Mouse (Mus musculus): ENCODE results near the gene Fam187b. TPM values are rescaled to one million over a fixed set of nuclear protein-coding genes. Genes with fewer than 3 reads are reported as not detected.
A peak's percentile ranks its signal among the peaks of the same experiment; 100 is the strongest.

The Fam187b gene
- polyA plus RNA-seq, 1 experiment from 2014 or later = 5.0 TPM

- Histone ChIP-seq H3K9me3 (ENCODE audit: low read length) (no peaks in the 10 kb centered on the region), H3K4me1 (ENCODE audit: insufficient read depth) (peaks cover 33% of the 10 kb centered on the region), H3K27ac (ENCODE audit: low read depth) (peak overlapping the region; percentile 99), H3K36me3 (replicated peaks; ENCODE audit: insufficient read depth, low read length) (peaks cover 48% of the 10 kb centered on the region), H3K4me2 (ENCODE audit: low read depth, low read length) (no peak overlapping the region), H3K4me3 (ENCODE audit: low read depth, low read length) (no peak overlapping the region), H3K9ac (replicated peaks) (peak overlapping the region; percentile 26; the same call in 1 of the 2 replicates), H3K27me3 (ENCODE audit: insufficient read depth, low read length) (no peaks in the 10 kb centered on the region)
- no peak for DNase-seq
- no peak for ATAC-seq
- no peak for TF ChIP-seq CTCF (IDR thresholded peaks at IDR 0.05; ENCODE audit: low read depth)
- no peak for TF ChIP-seq EP300 (IDR thresholded peaks at IDR 0.05; ENCODE audit: low read depth)
- 53% methylated on average over 6 of the region's 6 CpGs for WGBS (ENCODE audit: insufficient replicate concordance)
These were observed 20.1 kb upstream of the Fam187b start for GRCm38 (mm10) chr7:30953459-30953858.

DNA sequence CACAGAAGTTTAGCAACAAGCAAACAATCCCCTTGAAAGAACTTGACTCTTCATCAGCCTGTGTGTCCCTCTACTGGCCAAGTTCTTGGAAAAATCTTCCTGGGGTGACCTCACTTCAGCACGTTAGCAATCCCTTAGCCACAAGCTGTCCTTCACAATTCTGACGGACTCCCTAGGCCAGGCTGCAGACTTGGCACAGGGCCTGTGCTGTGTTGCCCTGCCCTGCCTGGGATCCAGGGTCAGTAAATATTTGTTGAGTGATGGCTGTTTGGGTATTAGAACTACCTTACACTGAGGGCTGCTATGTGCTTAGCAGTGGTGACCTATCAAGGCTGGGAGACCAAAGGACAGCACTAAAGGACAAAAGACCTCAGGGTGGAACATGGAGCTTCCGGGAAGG lies 19.6 kb upstream of the Fam187b start:
- peak; percentile 77 for DNase-seq

GRCm38 (mm10) chr7:30954971-30955520 lies 18.5 kb upstream of the Fam187b start:
- Histone ChIP-seq H3K27me3 (ENCODE audit: insufficient read depth, low read length) (no peaks in the 10 kb centered on the region), H3K27ac (ENCODE audit: low read depth) (peak overlapping the region; percentile 99), H3K36me3 (replicated peaks; ENCODE audit: insufficient read depth, low read length) (peaks cover 45% of the 10 kb centered on the region), H3K4me3 (ENCODE audit: low read depth, low read length) (peak overlapping the region; percentile 99), H3K4me2 (ENCODE audit: low read depth, low read length) (peak overlapping the region; percentile 91), H3K9me3 (ENCODE audit: low read length) (no peaks in the 10 kb centered on the region), H3K4me1 (ENCODE audit: insufficient read depth) (peaks cover 34% of the 10 kb centered on the region), H3K9ac (replicated peaks) (peak overlapping the region; percentile 99; the same call in 1 of the 2 replicates)
- 83% methylated on average over 12 of the region's 12 CpGs for WGBS (ENCODE audit: insufficient replicate concordance)
- TF ChIP-seq CTCF (IDR thresholded peaks at IDR 0.05; ENCODE audit: low read depth) (no peak), EP300 (IDR thresholded peaks at IDR 0.05; ENCODE audit: low read depth) (no peak)
- no peak for ATAC-seq
- peak; percentile 18 for DNase-seq

More for the DNA sequence above, 19.6 kb upstream of the Fam187b start:
- no peak overlapping the region for H3K4me2 ChIP-seq (ENCODE audit: low read depth, low read length)
- peaks cover 47% of the 10 kb centered on the region for H3K36me3 ChIP-seq (replicated peaks; ENCODE audit: insufficient read depth, low read length)
- H3K27me3 ChIP-seq (ENCODE audit: insufficient read depth, low read length) = no peaks in the 10 kb centered on the region
- ATAC-seq = peak; percentile 59
- H3K4me3 ChIP-seq (ENCODE audit: low read depth, low read length) = no peak overlapping the region
- H3K9ac ChIP-seq (replicated peaks) = no peak overlapping the region
- WGBS (ENCODE audit: insufficient replicate concordance) = 61% methylated on average over 3 of the region's 3 CpGs
- H3K9me3 ChIP-seq (ENCODE audit: low read length) = no peaks in the 10 kb centered on the region
- H3K27ac ChIP-seq (ENCODE audit: low read depth) = peak overlapping the region; percentile 99
- H3K4me1 ChIP-seq (ENCODE audit: insufficient read depth) = peaks cover 34% of the 10 kb centered on the region
- TF ChIP-seq EP300 (IDR thresholded peaks at IDR 0.05; ENCODE audit: low read depth) (peak; percentile 43; the same call in 1 of the 2 replicates), CTCF (IDR thresholded peaks at IDR 0.05; ENCODE audit: low read depth) (peak; percentile 29; the same call in 1 of the 2 replicates)

DNA sequence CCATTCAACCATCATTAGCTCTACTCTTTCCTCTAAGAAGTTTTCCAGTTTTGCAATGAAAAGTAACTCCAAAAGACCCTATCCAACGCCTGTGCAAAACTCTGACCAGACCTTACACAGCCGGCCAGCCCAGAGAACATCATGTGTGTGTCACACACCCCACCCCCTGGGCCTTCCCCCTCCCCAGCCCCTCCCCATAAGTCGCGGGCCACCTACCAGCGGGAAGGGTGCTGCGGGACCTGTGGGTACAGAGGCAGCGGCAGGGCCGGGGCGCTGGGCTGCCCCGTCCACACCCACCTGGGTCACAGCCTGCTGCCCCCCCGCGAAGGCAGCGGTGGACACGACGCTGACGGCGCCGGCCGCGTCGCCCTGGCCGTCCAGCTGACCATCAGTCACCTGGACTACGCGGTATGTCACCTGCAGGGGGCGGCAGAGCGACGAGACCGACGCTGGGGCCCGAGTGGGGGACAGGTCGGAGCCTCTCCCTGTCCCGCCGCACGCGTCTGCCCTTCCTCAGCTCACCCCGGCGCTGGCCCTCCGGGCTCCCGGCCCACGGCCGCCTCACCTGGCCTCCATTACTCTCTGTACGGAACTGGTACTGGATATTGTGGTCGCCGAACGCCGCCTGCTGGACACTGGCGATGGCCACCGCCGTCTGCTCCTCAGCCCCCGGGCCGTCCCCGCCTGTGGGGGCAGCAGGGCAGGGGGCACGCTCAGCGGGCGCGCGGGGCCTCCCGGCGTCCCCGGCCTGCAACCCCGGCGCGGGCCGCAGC lies 17.8 kb upstream of the Fam187b start:
- peak; percentile 67 for ATAC-seq
- peaks cover 44% of the 10 kb centered on the region for H3K36me3 ChIP-seq (replicated peaks; ENCODE audit: insufficient read depth, low read length)
- H3K9me3 ChIP-seq (ENCODE audit: low read length) = no peaks in the 10 kb centered on the region
- peak; percentile 95 for TF ChIP-seq CTCF (IDR thresholded peaks at IDR 0.05; ENCODE audit: low read depth)
- no peak for TF ChIP-seq EP300 (IDR thresholded peaks at IDR 0.05; ENCODE audit: low read depth)
- peaks cover 34% of the 10 kb centered on the region for H3K4me1 ChIP-seq (ENCODE audit: insufficient read depth)
- H3K9ac ChIP-seq (replicated peaks) = peak overlapping the region; percentile 99
- no peaks in the 10 kb centered on the region for H3K27me3 ChIP-seq (ENCODE audit: insufficient read depth, low read length)
- whole genome bisulfite sequencing (ENCODE audit: insufficient replicate concordance) = 1% methylated on average over 63 of the region's 64 CpGs
- peak overlapping the region; percentile 99 for H3K27ac ChIP-seq (ENCODE audit: low read depth)
- H3K4me2 ChIP-seq (ENCODE audit: low read depth, low read length) = peak overlapping the region; percentile 91
- peak; percentile 95 for DNase-seq
- peak overlapping the region; percentile 99 for H3K4me3 ChIP-seq (ENCODE audit: low read depth, low read length)

GRCm38 (mm10) chr7:30956357-30956751 lies 17.2 kb upstream of the Fam187b start:
- Histone ChIP-seq H3K27me3 (ENCODE audit: insufficient read depth, low read length) (no peaks in the 10 kb centered on the region), H3K4me1 (ENCODE audit: insufficient read depth) (peaks cover 34% of the 10 kb centered on the region), H3K4me2 (ENCODE audit: low read depth, low read length) (peak overlapping the region; percentile 91), H3K27ac (ENCODE audit: low read depth) (peak overlapping the region; percentile 99), H3K36me3 (replicated peaks; ENCODE audit: insufficient read depth, low read length) (peaks cover 39% of the 10 kb centered on the region), H3K9me3 (ENCODE audit: low read length) (no peaks in the 10 kb centered on the region), H3K4me3 (ENCODE audit: low read depth, low read length) (peak overlapping the region; percentile 99), H3K9ac (replicated peaks) (peak overlapping the region; percentile 99)
- WGBS (ENCODE audit: insufficient replicate concordance) = 2% methylated on average over 9 of the region's 49 CpGs
- TF ChIP-seq CTCF (IDR thresholded peaks at IDR 0.05; ENCODE audit: low read depth) (no peak), EP300 (IDR thresholded peaks at IDR 0.05; ENCODE audit: low read depth) (no peak)
- DNase-seq (no peak), ATAC-seq (peak; percentile 26)

DNA sequence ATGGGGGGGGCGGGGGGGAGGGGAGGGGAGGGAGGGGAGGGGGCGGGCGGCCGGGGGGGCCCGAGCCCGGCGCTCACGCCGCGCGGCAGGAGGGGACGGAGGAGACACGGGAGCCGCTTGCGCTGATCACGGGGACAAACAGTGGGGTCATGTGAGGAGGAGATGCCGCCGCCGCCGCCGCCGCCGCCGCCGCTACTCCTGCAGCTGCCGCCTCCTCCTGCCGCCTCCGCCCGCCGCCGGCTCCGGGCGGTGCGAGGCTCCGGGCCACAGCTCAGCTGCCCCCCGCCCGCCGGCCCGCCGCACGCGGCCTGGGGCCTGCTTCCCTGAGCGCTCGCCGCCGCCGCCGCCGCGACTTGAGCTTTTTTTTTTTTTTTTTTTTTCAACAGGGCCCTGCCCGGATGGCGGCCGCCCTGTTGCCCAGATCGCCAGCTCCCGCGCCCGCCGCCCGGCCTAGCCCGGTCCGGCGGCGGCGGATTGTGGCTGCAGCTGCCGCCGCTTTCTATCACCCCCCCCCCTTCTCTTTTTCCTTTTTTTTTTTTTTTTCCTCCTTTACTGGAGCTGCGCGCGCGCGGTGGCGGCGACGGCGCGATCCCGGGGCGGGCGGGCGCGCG lies 16.7 kb upstream of the Fam187b start, which contains the start of gene Usf2:
Gene Usf2 (minus strand): TSS at position 48 of the 611 bp plus-strand sequence.
- 3% methylated on average over 29 of the region's 82 CpGs for WGBS (ENCODE audit: insufficient replicate concordance)
- Histone ChIP-seq H3K4me3 (ENCODE audit: low read depth, low read length) (peak within 1 kb of the TSS; percentile 99), H3K36me3 (replicated peaks; ENCODE audit: insufficient read depth, low read length) (peaks cover 36% of the 10 kb centered on the region), H3K27ac (ENCODE audit: low read depth) (peak within 1 kb of the TSS; percentile 99), H3K9me3 (ENCODE audit: low read length) (no peaks in the 10 kb centered on the region), H3K4me1 (ENCODE audit: insufficient read depth) (peaks cover 34% of the 10 kb centered on the region), H3K9ac (replicated peaks) (peak within 1 kb of the TSS; percentile 99), H3K27me3 (ENCODE audit: insufficient read depth, low read length) (no peaks in the 10 kb centered on the region), H3K4me2 (ENCODE audit: low read depth, low read length) (peak within 1 kb of the TSS; percentile 91)
- peak; percentile 43 for ATAC-seq
- DNase-seq = peak; percentile 85
- TF ChIP-seq CTCF (IDR thresholded peaks at IDR 0.05; ENCODE audit: low read depth) (no peak), EP300 (IDR thresholded peaks at IDR 0.05; ENCODE audit: low read depth) (no peak)
